Mouse (Mus musculus) midbrain, embryonic 15.5 days (tissue): Measurements from ENCODE around the gene Kcnh7. TPM values are rescaled to one million over a fixed set of nuclear protein-coding genes. Genes with fewer than 3 reads are reported as not detected.
A peak's percentile ranks its signal among the peaks of the same experiment; 100 is the strongest.

Experiments
- ATAC-seq: fragments of 200-750 bp; cut with Nextera tagmentation; replicated peaks from 2 replicates; pipeline ENCODE4 v1.8.0; 2017; ENCODE audit warnings: moderate TSS enrichment
- H3K27ac ChIP-seq: fragments of 300-500 bp; sonication (generic); 2 replicates; pipeline ENCODE4 v1.5.1; 2015; ENCODE audit warnings: mild to moderate bottlenecking, inconsistent platforms
- H3K27me3 ChIP-seq: fragments of 300-500 bp; sonication (generic); replicated peaks from 2 replicates; pipeline ENCODE4 v1.6.1; 2015; ENCODE audit warnings: inconsistent platforms
- H3K36me3 ChIP-seq: fragments of 300-500 bp; sonication (generic); replicated peaks from 2 replicates; pipeline ENCODE4 v1.6.1; 2015; ENCODE audit warnings: inconsistent platforms
- H3K4me1 ChIP-seq: fragments of 300-500 bp; sonication (generic); 2 replicates; pipeline ENCODE4 v1.6.1; 2015; ENCODE audit warnings: inconsistent platforms
- H3K4me2 ChIP-seq: fragments of 300-500 bp; sonication (generic); 2 replicates; pipeline ENCODE4 v1.6.1; 2015; ENCODE audit warnings: inconsistent platforms, mild to moderate bottlenecking, moderate library complexity
- H3K4me3 ChIP-seq: fragments of 300-500 bp; sonication (generic); 2 replicates; pipeline ENCODE4 v1.5.1; 2015; ENCODE audit warnings: mild to moderate bottlenecking, inconsistent platforms
- H3K9ac ChIP-seq: fragments of 300-500 bp; sonication (generic); 2 replicates; pipeline ENCODE4 v1.6.1; 2015; ENCODE audit warnings: mild to moderate bottlenecking, inconsistent platforms
- H3K9me3 ChIP-seq: fragments of 300-500 bp; sonication (generic); 2 replicates; pipeline ENCODE4 v1.6.1; 2016; ENCODE audit warnings: inconsistent platforms
- WGBS: fragments of 180-500 bp; shearing (Covaris S2); methylation state at CpG from one replicate; pipeline ENCODE4 v1.1.7; 2015; ENCODE audit warnings: mixed read lengths; 5-methylcytosine and 5-hydroxymethylcytosine counted together
- polyA plus RNA-seq: library from polyadenylated mRNA; unstranded; fragments of >200 nt; fragmentation: Nextera tagmentation; extraction: Ambion mirVana; gene quantifications from 2 replicates; pipeline ENCODE4 v1.2.1, GENCODE M21; 2015

Gene Kcnh7
- 9.6 and 10.3 TPM in 2 replicates for polyA plus RNA-seq

GRCm38 (mm10) chr2:63183563-63184545 is at the start of gene Kcnh7:
Gene Kcnh7, minus strand, starts transcription at chr2:63184287.
- H3K4me3 ChIP-seq: peak within 1 kb of the TSS; percentile 49
- H3K4me1 ChIP-seq: peaks cover 17% of the 10 kb centered on the region
- peak; percentile 90 for ATAC-seq
- peak within 1 kb of the TSS; percentile 79 for H3K4me2 ChIP-seq
- H3K27ac ChIP-seq: peak within 1 kb of the TSS; percentile 81
- H3K9me3 ChIP-seq: no peaks in the 10 kb centered on the region
- peak within 1 kb of the TSS; percentile 55 for H3K9ac ChIP-seq
- 1% methylated on average over 47 of the region's 49 CpGs for WGBS
- H3K36me3 ChIP-seq: no peaks in the 10 kb centered on the region
- H3K27me3 ChIP-seq: no peaks in the 10 kb centered on the region

GRCm38 (mm10) chr2:63207435-63207834 is 23.3 kb upstream of the Kcnh7 start:
- no peaks in the 10 kb centered on the region for H3K27me3 ChIP-seq
- WGBS: 39% methylated on average over 3 of the region's 3 CpGs
- H3K4me2 ChIP-seq: no peak overlapping the region
- no peaks in the 10 kb centered on the region for H3K4me1 ChIP-seq
- ATAC-seq: no peak
- H3K27ac ChIP-seq: no peak overlapping the region
- H3K9ac ChIP-seq: no peak overlapping the region
- no peaks in the 10 kb centered on the region for H3K9me3 ChIP-seq
- no peak overlapping the region for H3K4me3 ChIP-seq
- H3K36me3 ChIP-seq: no peaks in the 10 kb centered on the region

- Histone ChIP-seq H3K4me1 (peaks cover 17% of the 10 kb centered on the region), H3K9ac (no peak overlapping the region), H3K36me3 (no peaks in the 10 kb centered on the region), H3K27ac (no peak overlapping the region), H3K4me3 (no peak overlapping the region), H3K27me3 (no peaks in the 10 kb centered on the region), H3K9me3 (no peaks in the 10 kb centered on the region), H3K4me2 (no peak overlapping the region)
- 5% methylated on average over 2 of the region's 2 CpGs for WGBS
- no peak for ATAC-seq
Observed at GRCm38 (mm10) chr2:63186014-63186413, 1.9 kb upstream of the Kcnh7 start.

GRCm38 (mm10) chr2:63184551-63185430 is 704 bp upstream of the Kcnh7 start:
- H3K9me3 ChIP-seq: no peaks in the 10 kb centered on the region
- 2% methylated on average over 14 of the region's 15 CpGs for WGBS

GRCm38 (mm10) chr2:63153701-63154100 is 30.4 kb downstream of the Kcnh7 start:
- no peaks in the 10 kb centered on the region for H3K9me3 ChIP-seq
- H3K36me3 ChIP-seq: no peaks in the 10 kb centered on the region
- no peaks in the 10 kb centered on the region for H3K4me1 ChIP-seq
- no peak overlapping the region for H3K4me2 ChIP-seq
- H3K9ac ChIP-seq: no peak overlapping the region
- no peak overlapping the region for H3K27ac ChIP-seq
- no peak for ATAC-seq
- H3K4me3 ChIP-seq: no peak overlapping the region
- H3K27me3 ChIP-seq: no peaks in the 10 kb centered on the region

More at GRCm38 (mm10) chr2:63184551-63185430, 704 bp upstream of the Kcnh7 start:
- no peaks in the 10 kb centered on the region for H3K36me3 ChIP-seq
- H3K4me1 ChIP-seq: peaks cover 17% of the 10 kb centered on the region
- peak overlapping the region; percentile 81 for H3K27ac ChIP-seq
- H3K9ac ChIP-seq: peak overlapping the region; percentile 55
- peak overlapping the region; percentile 49 for H3K4me3 ChIP-seq
- ATAC-seq: peak; percentile 94
- peak overlapping the region; percentile 79 for H3K4me2 ChIP-seq
- no peaks in the 10 kb centered on the region for H3K27me3 ChIP-seq

GRCm38 (mm10) chr2:63127762-63128516 is 56.1 kb downstream of the Kcnh7 start:
- no peak for ATAC-seq
- Histone ChIP-seq H3K27me3 (no peaks in the 10 kb centered on the region), H3K4me3 (no peak overlapping the region), H3K36me3 (no peaks in the 10 kb centered on the region), H3K9me3 (no peaks in the 10 kb centered on the region), H3K9ac (no peak overlapping the region), H3K27ac (no peak overlapping the region), H3K4me1 (no peaks in the 10 kb centered on the region), H3K4me2 (no peak overlapping the region)
- WGBS: 82% methylated on average over 2 of the region's 2 CpGs

GRCm38 (mm10) chr2:63120316-63120715 is 63.8 kb downstream of the Kcnh7 start:
- Histone ChIP-seq H3K4me1 (peaks cover 12% of the 10 kb centered on the region), H3K9me3 (no peaks in the 10 kb centered on the region), H3K36me3 (no peaks in the 10 kb centered on the region), H3K4me2 (no peak overlapping the region), H3K27ac (no peak overlapping the region), H3K9ac (no peak overlapping the region), H3K27me3 (no peaks in the 10 kb centered on the region), H3K4me3 (no peak overlapping the region)
- no peak for ATAC-seq
- 84% methylated on average over 3 of the region's 3 CpGs for WGBS

GRCm38 (mm10) chr2:63117209-63118193 is 66.6 kb downstream of the Kcnh7 start:
- Histone ChIP-seq H3K9me3 (no peaks in the 10 kb centered on the region), H3K4me3 (no peak overlapping the region), H3K27me3 (no peaks in the 10 kb centered on the region), H3K4me2 (0 out of 2 replicates have a peak overlapping the region, but pooled peaks have one; percentile 3), H3K4me1 (peaks cover 12% of the 10 kb centered on the region), H3K36me3 (no peaks in the 10 kb centered on the region), H3K27ac (peak overlapping the region; percentile 73), H3K9ac (no peak overlapping the region)
- 42% methylated on average over 4 of the region's 4 CpGs for WGBS
- ATAC-seq: peak; percentile 93

- H3K9ac ChIP-seq: no peak overlapping the region
- no peak overlapping the region for H3K4me3 ChIP-seq
- no peak overlapping the region for H3K27ac ChIP-seq
- H3K4me1 ChIP-seq: no peaks in the 10 kb centered on the region
- H3K27me3 ChIP-seq: no peaks in the 10 kb centered on the region
- no peak overlapping the region for H3K4me2 ChIP-seq
- no peak for ATAC-seq
- no peaks in the 10 kb centered on the region for H3K9me3 ChIP-seq
- no peaks in the 10 kb centered on the region for H3K36me3 ChIP-seq
- WGBS: 96% methylated on average over 2 of the region's 2 CpGs
Observed at GRCm38 (mm10) chr2:63105971-63106370, 78.1 kb downstream of the Kcnh7 start.

- H3K4me1 ChIP-seq: no peaks in the 10 kb centered on the region
- no peak overlapping the region for H3K4me2 ChIP-seq
- no peaks in the 10 kb centered on the region for H3K9me3 ChIP-seq
- no peak overlapping the region for H3K4me3 ChIP-seq
- no peak overlapping the region for H3K27ac ChIP-seq
- H3K9ac ChIP-seq: no peak overlapping the region
- no peaks in the 10 kb centered on the region for H3K36me3 ChIP-seq
- no peaks in the 10 kb centered on the region for H3K27me3 ChIP-seq
- no peak for ATAC-seq
Observed at GRCm38 (mm10) chr2:63099676-63100075, 84.4 kb downstream of the Kcnh7 start.

GRCm38 (mm10) chr2:63091775-63092174 is 92.3 kb downstream of the Kcnh7 start:
- no peaks in the 10 kb centered on the region for H3K4me1 ChIP-seq
- no peak overlapping the region for H3K9ac ChIP-seq
- H3K4me3 ChIP-seq: no peak overlapping the region
- WGBS: 15% methylated on average over 4 of the region's 4 CpGs
- H3K36me3 ChIP-seq: no peaks in the 10 kb centered on the region
- H3K27me3 ChIP-seq: no peaks in the 10 kb centered on the region
- no peaks in the 10 kb centered on the region for H3K9me3 ChIP-seq
- no peak for ATAC-seq
- no peak overlapping the region for H3K4me2 ChIP-seq
- no peak overlapping the region for H3K27ac ChIP-seq
